Mouse (Mus musculus) embryonic facial prominence, embryonic 14.5 days (tissue): Measurements from ENCODE around the gene Serpine1. TPM values are rescaled to one million over a fixed set of nuclear protein-coding genes. Genes with fewer than 3 reads are reported as not detected.

Source experiments
- ATAC-seq: fragments of 200-750 bp; cut with Nextera tagmentation; 2 replicates; pipeline ENCODE4 v1.8.0; 2017; ENCODE audit warnings: low read depth, moderate number of reproducible peaks, moderate TSS enrichment
- DNase-seq: peaks from one replicate; pipeline ENCODE4 v3.0.0-alpha.2; 2015; ENCODE audit warnings: low spot score
- H3K27ac ChIP-seq: fragments of 300-500 bp; sonication (generic); replicated peaks from 2 replicates; pipeline ENCODE4 v1.5.1; 2014; ENCODE audit warnings: low read depth, mild to moderate bottlenecking, low read length, moderate library complexity
- H3K27me3 ChIP-seq: fragments of 300-500 bp; sonication (generic); replicated peaks from 2 replicates; pipeline ENCODE4 v1.6.1; 2014; ENCODE audit warnings: low read length; ENCODE audit not compliant: control insufficient read depth, insufficient read depth
- H3K36me3 ChIP-seq: fragments of 300-500 bp; sonication (generic); 2 replicates; pipeline ENCODE4 v1.6.1; 2014; ENCODE audit warnings: low read length, mixed read lengths; ENCODE audit not compliant: control insufficient read depth, insufficient read depth
- H3K4me1 ChIP-seq: fragments of 300-500 bp; sonication (generic); 2 replicates; pipeline ENCODE4 v1.6.1; 2014; ENCODE audit warnings: antibody characterized with exemption, low read length; ENCODE audit not compliant: control insufficient read depth, insufficient read depth
- H3K4me2 ChIP-seq: fragments of 300-500 bp; sonication (generic); 2 replicates; pipeline ENCODE4 v1.6.1; 2014; ENCODE audit warnings: low read depth, mild to moderate bottlenecking, low read length, moderate library complexity, mixed read lengths
- H3K4me3 ChIP-seq: fragments of 300-500 bp; sonication (generic); 2 replicates; pipeline ENCODE4 v1.5.1; 2014; ENCODE audit warnings: low read depth, mild to moderate bottlenecking, low read length
- H3K9ac ChIP-seq: fragments of 300-500 bp; sonication (generic); 2 replicates; pipeline ENCODE4 v1.6.1; 2014; ENCODE audit warnings: low read depth, mild to moderate bottlenecking, low read length, moderate library complexity, mixed read lengths
- H3K9me3 ChIP-seq: fragments of 300-500 bp; sonication (generic); 2 replicates; pipeline ENCODE4 v1.6.1; 2016; ENCODE audit warnings: low read length; ENCODE audit not compliant: control insufficient read depth
- WGBS: fragments of 180-500 bp; shearing (Covaris S2); extraction: QIAGEN DNeasy Blood & Tissue Kit; methylation state at CpG from one replicate; pipeline ENCODE4 v1.1.7; 2014; 5-methylcytosine and 5-hydroxymethylcytosine counted together
- polyA plus RNA-seq: library from polyadenylated mRNA; unstranded; fragments of >200 nt; fragmentation: Nextera tagmentation; extraction: Ambion mirVana; gene quantifications from 2 replicates; pipeline ENCODE4 v1.2.1, GENCODE M21; 2014

Gene Serpine1
- polyA plus RNA-seq, 1 experiment from 2014 or later, result 0.50 TPM

GRCm38 (mm10) chr5:137090870-137091269, 18.8 kb upstream of the Serpine1 start:
- Histone ChIP-seq H3K27me3 (no peaks in the 10 kb centered on the region), H3K4me1 (no peaks in the 10 kb centered on the region), H3K36me3 (no peaks in the 10 kb centered on the region), H3K4me2 (no peak overlapping the region), H3K9ac (no peak overlapping the region), H3K27ac (no peak overlapping the region), H3K4me3 (no peak overlapping the region), H3K9me3 (no peaks in the 10 kb centered on the region)
- ATAC-seq (no peak), DNase-seq (no peak)
- 75% methylated on average over 10 of the region's 10 CpGs for WGBS

GRCm38 (mm10) chr5:137087410-137087809, 15.3 kb upstream of the Serpine1 start:
- no peaks in the 10 kb centered on the region for H3K36me3 ChIP-seq
- no peaks in the 10 kb centered on the region for H3K27me3 ChIP-seq
- no peak overlapping the region for H3K4me2 ChIP-seq
- no peak overlapping the region for H3K9ac ChIP-seq
- no peak for ATAC-seq
- peak; percentile 25 for DNase-seq
- no peak overlapping the region for H3K27ac ChIP-seq
- H3K9me3 ChIP-seq, result no peaks in the 10 kb centered on the region
- H3K4me1 ChIP-seq, result no peaks in the 10 kb centered on the region
- WGBS, result 89% methylated on average over 8 of the region's 8 CpGs
- no peak overlapping the region for H3K4me3 ChIP-seq

GRCm38 (mm10) chr5:137085731-137086130, 13.7 kb upstream of the Serpine1 start:
- no peak overlapping the region for H3K4me2 ChIP-seq
- no peaks in the 10 kb centered on the region for H3K36me3 ChIP-seq
- DNase-seq, result no peak
- H3K4me1 ChIP-seq, result no peaks in the 10 kb centered on the region
- 86% methylated on average over 3 of the region's 3 CpGs for WGBS
- no peak overlapping the region for H3K4me3 ChIP-seq
- H3K27ac ChIP-seq, result no peak overlapping the region
- no peak overlapping the region for H3K9ac ChIP-seq
- H3K9me3 ChIP-seq, result no peaks in the 10 kb centered on the region
- no peaks in the 10 kb centered on the region for H3K27me3 ChIP-seq
- ATAC-seq, result no peak

GRCm38 (mm10) chr5:137085021-137085420, 13.0 kb upstream of the Serpine1 start:
- Histone ChIP-seq H3K27me3 (no peaks in the 10 kb centered on the region), H3K4me3 (no peak overlapping the region), H3K4me1 (no peaks in the 10 kb centered on the region), H3K4me2 (no peak overlapping the region), H3K9ac (no peak overlapping the region), H3K9me3 (no peaks in the 10 kb centered on the region), H3K36me3 (no peaks in the 10 kb centered on the region), H3K27ac (no peak overlapping the region)
- 82% methylated on average over 6 of the region's 6 CpGs for WGBS
- ATAC-seq, result no peak
- DNase-seq, result no peak

- Histone ChIP-seq H3K9me3 (no peaks in the 10 kb centered on the region), H3K4me1 (0 out of 2 replicates have a peak, but pooled peaks cover 3% of the 10 kb centered on the region), H3K9ac (no peak overlapping the region), H3K36me3 (no peaks in the 10 kb centered on the region), H3K27ac (no peak overlapping the region), H3K4me2 (no peak overlapping the region), H3K4me3 (no peak overlapping the region), H3K27me3 (no peaks in the 10 kb centered on the region)
- ATAC-seq (no peak), DNase-seq (no peak)
- 88% methylated on average over 4 of the region's 4 CpGs for WGBS
Measured at GRCm38 (mm10) chr5:137083051-137083450, 11.0 kb upstream of the Serpine1 start.

GRCm38 (mm10) chr5:137079849-137080248, 7.8 kb upstream of the Serpine1 start:
- no peak for DNase-seq
- 49% methylated on average over 5 of the region's 5 CpGs for WGBS
- H3K4me2 ChIP-seq, result no peak overlapping the region
- H3K27ac ChIP-seq, result no peak overlapping the region
- no peak for ATAC-seq
- H3K4me3 ChIP-seq, result no peak overlapping the region
- H3K9ac ChIP-seq, result no peak overlapping the region
- peaks cover 11% of the 10 kb centered on the region; the same call in 1 of the 2 replicates for H3K4me1 ChIP-seq
- no peaks in the 10 kb centered on the region for H3K9me3 ChIP-seq
- H3K36me3 ChIP-seq, result no peaks in the 10 kb centered on the region
- no peaks in the 10 kb centered on the region for H3K27me3 ChIP-seq

- ATAC-seq (no peak), DNase-seq (no peak)
- H3K36me3 ChIP-seq, result no peaks in the 10 kb centered on the region
- no peaks in the 10 kb centered on the region for H3K9me3 ChIP-seq
- 18% methylated on average over 6 of the region's 6 CpGs for WGBS
- H3K4me2 ChIP-seq, result no peak overlapping the region
- peaks cover 11% of the 10 kb centered on the region; the same call in 1 of the 2 replicates for H3K4me1 ChIP-seq
- no peaks in the 10 kb centered on the region for H3K27me3 ChIP-seq
- H3K9ac ChIP-seq, result no peak overlapping the region
- H3K4me3 ChIP-seq, result no peak overlapping the region
- no peak overlapping the region for H3K27ac ChIP-seq
Measured at GRCm38 (mm10) chr5:137078616-137079015, 6.5 kb upstream of the Serpine1 start.

GRCm38 (mm10) chr5:137078041-137078440, 6.0 kb upstream of the Serpine1 start:
- Histone ChIP-seq H3K27me3 (no peaks in the 10 kb centered on the region), H3K4me1 (peaks cover 11% of the 10 kb centered on the region; the same call in 1 of the 2 replicates), H3K4me3 (no peak overlapping the region), H3K9me3 (no peaks in the 10 kb centered on the region), H3K9ac (no peak overlapping the region), H3K27ac (no peak overlapping the region; the same call in 1 of the 2 replicates), H3K36me3 (no peaks in the 10 kb centered on the region), H3K4me2 (no peak overlapping the region)
- 74% methylated on average over 14 of the region's 14 CpGs for WGBS
- no peak for DNase-seq
- no peak for ATAC-seq

GRCm38 (mm10) chr5:137077187-137077586, 5.1 kb upstream of the Serpine1 start:
- no peak overlapping the region for H3K9ac ChIP-seq
- no peak for DNase-seq
- H3K36me3 ChIP-seq, result no peaks in the 10 kb centered on the region
- H3K9me3 ChIP-seq, result no peaks in the 10 kb centered on the region
- H3K27ac ChIP-seq, result no peak overlapping the region; the same call in 1 of the 2 replicates
- WGBS, result 85% methylated on average over 7 of the region's 7 CpGs
- no peak overlapping the region for H3K4me2 ChIP-seq
- no peak overlapping the region for H3K4me3 ChIP-seq
- peaks cover 17% of the 10 kb centered on the region for H3K4me1 ChIP-seq
- ATAC-seq, result no peak
- H3K27me3 ChIP-seq, result no peaks in the 10 kb centered on the region
